Mouse (Mus musculus): ENCODE results near the gene Sos2. TPM values are rescaled to one million over a fixed set of nuclear protein-coding genes. Genes with fewer than 3 reads are reported as not detected.
"Not testable (repeated sequence)": the region's sequence is repeated elsewhere in the genome, so short reads cannot be mapped to it uniquely, and the experiment has no call there.

Sos2 gene
- total RNA-seq, 4 experiments from 2014 or later: 36.6 to 44.0 (median 41.1) TPM

DNA sequence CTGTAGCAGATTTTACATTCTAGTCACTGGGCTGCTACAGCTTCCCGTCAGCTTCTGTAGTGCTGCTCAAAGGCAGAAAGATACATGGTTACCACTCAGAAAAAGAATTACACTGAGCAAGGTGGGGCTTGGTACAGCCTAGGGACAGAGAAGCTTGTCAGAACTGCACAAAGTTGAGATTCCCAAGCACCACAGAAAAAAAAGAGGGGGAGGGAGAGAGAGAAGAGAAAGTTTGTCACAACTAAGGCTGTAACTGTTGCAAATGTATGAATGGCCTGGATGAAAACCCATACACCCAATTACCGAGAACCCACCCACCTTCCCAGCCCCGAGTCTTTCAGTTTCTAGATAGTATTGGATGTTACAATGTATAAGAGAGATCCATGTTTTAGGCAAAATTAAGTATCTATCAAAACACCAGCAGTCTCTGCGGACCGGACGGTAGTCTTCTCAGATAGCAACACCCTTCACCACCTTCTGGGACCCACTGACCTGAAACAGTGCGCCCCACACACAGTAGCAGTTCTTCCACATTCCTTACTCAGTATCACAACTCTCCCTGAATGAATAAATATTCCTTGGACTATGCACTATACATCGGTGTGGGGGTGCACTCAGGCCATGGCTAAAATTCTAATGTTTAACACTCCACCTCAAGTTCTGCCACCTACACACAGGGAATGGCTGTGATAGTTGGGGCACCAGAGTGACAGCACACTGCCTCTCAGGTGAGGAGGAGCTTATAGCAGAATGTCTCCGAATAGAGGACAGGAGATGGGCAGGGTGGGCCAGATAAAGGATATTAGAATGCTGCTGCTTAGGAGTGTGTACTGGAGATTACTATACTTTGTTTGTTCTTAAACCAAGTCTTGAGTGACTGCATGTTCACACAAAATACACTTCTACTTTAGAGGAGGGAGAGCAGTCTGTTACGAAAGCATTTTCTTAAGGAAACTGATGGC, 6.8 kb downstream of the Sos2 start:
- DNase-seq (ENCODE audit: low spot score): no peak

DNA sequence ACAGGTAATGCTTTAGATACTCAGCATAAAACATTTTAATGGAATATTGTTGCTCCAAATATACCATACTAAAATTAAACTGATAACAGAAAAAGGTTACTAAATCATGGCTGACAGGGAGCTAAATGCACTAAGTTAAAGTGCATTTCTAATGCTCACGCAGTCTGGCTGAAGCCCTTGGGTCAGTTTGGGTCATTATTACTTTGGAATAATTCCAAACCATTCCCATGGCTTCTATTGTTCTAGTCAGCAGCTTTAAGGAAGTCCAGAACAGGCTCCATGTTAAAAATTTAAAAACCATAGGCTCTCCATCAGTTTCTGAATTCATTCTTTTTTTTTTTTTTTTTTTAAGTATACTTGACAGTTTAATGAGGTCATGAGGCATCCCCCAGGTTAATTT, 7.5 kb downstream of the Sos2 start:
- peak; percentile 45 for DNase-seq (ENCODE audit: low spot score)

DNA sequence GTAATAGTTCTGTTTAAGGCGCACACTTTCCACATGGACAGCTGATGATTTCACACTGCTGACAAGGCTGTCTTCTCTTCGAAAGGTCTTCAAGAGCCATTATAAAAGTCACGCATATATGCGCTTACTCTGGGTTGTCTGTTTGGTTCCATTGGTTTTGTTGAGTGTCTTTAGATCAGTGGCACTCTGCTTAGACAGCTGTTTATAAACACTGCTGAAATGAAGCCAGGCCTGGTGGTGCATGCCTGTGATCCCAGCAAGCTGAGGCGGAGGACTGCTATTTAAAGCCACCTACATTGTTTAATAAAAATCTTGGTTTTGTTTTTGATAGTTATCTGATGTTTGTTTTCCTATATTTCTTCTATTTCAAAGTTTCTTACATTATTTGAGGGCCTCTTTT, 14.9 kb downstream of the Sos2 start:
- no peak for DNase-seq (ENCODE audit: low spot score)

DNA sequence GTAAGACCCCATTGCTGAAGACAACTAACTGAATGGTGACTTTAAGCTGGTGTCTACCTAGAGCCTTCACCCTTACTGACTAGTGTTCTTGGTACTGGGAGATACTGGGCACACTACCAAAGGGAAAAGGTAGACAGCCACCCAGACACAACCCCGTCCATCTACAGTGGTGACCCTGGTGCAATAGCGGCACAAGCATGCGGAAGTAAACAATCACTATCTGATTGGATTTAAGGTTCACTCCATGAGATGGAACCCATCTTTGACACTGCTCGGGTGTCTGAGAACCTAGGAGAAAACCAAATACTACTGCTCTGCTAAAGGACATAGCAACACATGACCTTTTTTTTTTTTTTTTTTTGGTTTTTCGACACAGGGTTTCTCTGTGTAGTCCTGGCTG, 20.0 kb downstream of the Sos2 start:
- no peak for DNase-seq (ENCODE audit: low spot score)

- not testable (repeated sequence) for DNase-seq (ENCODE audit: low spot score)
Measured at GRCm38 (mm10) chr12:69653973-69654372, 27.7 kb downstream of the Sos2 start.

DNA sequence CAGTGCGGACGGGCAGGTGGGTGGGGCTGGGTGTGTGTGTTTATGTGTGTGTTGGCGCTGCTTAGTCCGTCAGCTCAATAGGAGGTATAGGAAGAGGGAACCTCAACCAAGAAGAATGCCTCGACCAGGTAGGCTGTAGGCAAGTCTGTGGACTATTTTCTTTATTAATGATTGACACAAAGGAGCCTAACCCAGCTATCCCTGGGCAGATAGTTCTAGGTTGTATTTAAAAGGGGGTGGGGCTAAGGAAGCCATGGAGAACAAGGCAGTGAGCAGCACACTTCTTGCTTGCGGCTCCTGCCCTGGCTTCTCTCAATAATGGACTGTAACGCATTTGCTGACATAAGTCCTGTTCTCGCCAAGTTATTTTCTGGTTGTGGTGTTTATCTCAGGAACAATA, 32.1 kb downstream of the Sos2 start:
- DNase-seq (ENCODE audit: low spot score): no peak

DNA sequence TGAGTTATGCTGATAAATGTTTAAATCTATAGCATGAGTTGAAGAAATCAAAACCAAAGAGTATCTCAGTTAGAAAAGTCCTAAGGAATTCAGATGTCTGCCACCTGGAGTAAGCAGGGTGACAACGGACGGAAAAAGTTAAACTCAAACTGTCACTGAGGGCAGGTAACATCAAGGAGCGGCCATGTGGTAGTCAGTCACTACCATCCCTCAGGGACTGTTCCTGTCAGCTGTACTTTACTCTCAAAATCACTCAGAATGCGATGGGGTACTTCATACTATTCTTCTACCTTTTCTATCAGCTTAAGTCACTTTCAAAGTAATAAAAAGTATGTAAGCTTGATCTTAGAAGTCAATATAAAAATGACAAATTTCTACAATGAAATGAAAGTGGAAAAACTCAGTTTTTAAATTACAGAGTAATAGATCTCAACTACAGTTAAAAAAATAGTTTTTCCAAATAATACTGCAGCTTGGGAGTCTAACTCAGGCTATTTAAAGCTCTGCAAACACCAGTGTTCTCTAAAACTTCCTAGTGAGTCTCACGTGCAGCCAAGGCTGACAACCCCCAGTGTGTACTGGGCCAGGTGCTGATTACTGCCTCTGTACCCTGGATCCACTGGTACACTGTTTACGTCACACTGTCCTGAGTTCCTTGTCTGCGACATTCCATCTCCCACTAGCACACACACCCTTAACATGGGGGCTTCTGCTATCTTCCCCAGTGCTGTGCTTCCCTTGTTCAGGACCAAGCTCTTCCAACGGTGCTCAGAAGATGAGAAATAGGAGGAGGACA, 35.6 kb downstream of the Sos2 start:
- DNase-seq (ENCODE audit: low spot score): peak; percentile 14

DNA sequence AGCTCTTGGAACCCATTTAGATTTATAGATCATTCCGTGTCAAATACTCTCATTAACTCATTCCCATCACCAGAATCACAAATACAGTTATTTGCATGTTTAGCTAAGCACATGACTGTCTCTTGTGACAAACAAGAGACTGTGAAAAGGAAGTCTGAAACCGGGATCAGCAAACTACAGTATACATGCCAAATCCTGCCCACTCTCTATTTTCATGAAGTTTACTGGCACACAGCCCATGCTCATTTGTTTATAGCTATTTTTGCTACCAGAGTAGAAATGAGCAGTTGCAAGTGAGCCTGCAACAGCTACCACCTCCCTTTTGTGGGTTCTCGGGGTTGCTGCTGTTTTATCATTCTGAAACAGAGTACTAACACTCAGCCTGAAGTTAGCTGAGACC, 36.8 kb downstream of the Sos2 start:
- DNase-seq (ENCODE audit: low spot score): peak; percentile 45

GRCm38 (mm10) chr12:69642877-69643276, 38.8 kb downstream of the Sos2 start:
- no peak for DNase-seq (ENCODE audit: low spot score)

- DNase-seq (ENCODE audit: low spot score): no peak
Measured at GRCm38 (mm10) chr12:69634761-69635160, 46.9 kb downstream of the Sos2 start.

DNA sequence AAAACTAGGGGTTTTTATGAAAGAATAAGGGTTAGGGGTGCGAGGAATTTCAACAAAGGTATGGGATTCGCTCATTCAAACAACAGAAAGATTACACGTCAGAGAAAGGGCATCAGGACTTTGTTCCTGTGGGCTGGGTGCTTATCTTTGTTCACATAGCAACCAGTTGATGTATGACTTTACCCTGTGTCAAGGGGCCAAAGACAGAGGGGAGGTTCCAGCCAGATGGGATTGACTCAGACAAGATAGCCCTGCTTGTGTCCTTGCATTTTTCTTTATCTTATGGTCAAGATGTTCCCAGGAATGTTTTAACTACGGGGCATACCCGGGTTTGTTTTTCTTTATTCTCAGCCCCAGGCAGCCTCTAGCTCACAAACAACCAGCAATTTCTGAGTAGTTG, 63.1 kb downstream of the Sos2 start:
- not testable (repeated sequence) for DNase-seq (ENCODE audit: low spot score)

DNA sequence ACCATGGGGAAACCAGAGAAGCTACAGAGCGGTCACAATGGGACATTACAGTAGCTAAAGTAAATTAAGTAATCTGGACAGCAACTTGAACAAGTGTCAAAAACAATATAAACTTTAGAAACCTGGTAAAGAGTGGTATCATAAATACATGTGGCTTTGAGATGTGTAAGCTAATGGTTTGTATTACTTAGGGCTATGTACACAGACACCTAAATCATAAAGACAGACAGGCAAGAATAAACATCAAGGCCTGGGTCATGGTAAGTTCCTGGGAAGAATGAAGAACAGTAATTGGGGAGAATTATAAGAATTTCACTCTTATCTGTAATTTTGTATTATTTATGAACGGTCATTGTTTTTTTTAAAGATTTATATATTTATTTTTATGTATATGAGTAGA, 77.3 kb downstream of the Sos2 start:
- DNase-seq (ENCODE audit: low spot score): no peak

GRCm38 (mm10) chr12:69597446-69597845, 84.2 kb downstream of the Sos2 start:
- no peak for DNase-seq (ENCODE audit: low spot score)

GRCm38 (mm10) chr12:69593130-69593529, 88.5 kb downstream of the Sos2 start:
- no peak for DNase-seq (ENCODE audit: low spot score)

DNA sequence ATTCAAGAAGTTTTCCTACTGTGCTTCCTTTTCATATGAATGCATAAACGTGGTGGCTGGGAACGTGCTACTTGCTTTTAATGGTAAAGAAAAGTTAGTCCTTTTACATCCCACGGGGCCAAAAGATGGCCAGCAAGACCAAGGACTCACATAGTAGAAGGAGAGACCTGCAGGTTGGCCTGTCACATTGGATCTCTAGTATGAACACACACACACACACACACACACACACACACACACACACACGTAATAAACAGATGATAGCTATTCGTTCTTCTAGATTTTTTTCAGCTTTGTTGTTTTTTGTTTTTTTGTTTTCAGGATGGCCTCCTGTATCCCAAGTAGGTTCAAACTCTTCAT, 98.4 kb downstream of the Sos2 start:
- DNase-seq (ENCODE audit: low spot score): no peak

- DNase-seq (ENCODE audit: low spot score): peak; percentile 85
Measured at GRCm38 (mm10) chr12:69582613-69583269, 98.9 kb downstream of the Sos2 start, which contains the start of gene Vcpkmt. Vcpkmt (minus strand) TSS chr12:69583028.

GRCm38 (mm10) chr12:69582216-69582612, 99.4 kb downstream of the Sos2 start:
- no peak for DNase-seq (ENCODE audit: low spot score)

GRCm38 (mm10) chr12:69579623-69580022, 102.0 kb downstream of the Sos2 start:
- DNase-seq (ENCODE audit: low spot score): no peak

GRCm38 (mm10) chr12:69576120-69576627, 105.5 kb downstream of the Sos2 start:
- no peak for DNase-seq (ENCODE audit: low spot score)

DNA sequence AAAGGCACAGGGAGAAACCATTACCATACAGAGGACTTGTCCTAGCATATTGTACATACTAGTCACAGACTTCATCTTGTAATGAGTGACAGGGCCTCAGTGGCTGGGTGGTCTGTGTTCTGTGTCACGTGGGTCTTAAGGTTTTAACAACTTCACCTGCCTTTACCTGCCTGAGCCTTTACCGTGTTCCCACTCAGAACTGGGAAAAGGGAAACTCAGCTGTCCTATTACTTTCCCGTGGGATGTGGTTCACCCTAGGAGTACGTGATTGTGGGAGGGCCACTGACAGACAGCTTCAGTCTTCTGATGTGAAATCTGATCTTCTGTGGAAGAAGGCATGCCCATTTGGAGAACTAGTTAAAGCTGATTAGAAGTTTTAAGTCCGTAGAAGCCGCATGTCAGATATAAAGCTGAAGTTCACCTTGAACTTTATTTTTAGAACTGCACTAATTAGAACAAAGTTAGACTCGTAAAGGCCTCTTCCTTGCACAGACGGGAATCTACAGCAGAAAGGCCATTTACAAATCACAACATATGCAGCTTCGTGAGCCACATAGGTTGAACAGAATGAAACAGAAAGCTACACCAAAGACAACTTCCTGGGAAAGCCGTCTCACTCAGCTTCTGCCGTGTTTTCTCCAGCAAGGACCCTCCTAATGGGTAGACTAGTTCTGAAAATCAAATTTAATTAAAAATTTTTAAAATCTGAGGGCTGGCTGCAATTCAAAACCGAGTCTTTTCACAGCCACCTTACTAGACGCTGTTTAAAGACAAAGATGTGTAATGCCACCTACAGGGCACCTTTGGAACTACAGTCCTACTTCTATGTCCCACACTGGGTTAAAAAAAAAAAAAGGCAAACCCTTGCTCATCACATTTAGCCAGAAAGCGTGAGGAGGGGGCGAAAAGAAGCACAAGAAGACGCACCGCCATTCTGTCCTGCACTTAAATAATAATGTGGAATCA, 107.5 kb downstream of the Sos2 start:
- DNase-seq (ENCODE audit: low spot score): peak; percentile 88

DNA sequence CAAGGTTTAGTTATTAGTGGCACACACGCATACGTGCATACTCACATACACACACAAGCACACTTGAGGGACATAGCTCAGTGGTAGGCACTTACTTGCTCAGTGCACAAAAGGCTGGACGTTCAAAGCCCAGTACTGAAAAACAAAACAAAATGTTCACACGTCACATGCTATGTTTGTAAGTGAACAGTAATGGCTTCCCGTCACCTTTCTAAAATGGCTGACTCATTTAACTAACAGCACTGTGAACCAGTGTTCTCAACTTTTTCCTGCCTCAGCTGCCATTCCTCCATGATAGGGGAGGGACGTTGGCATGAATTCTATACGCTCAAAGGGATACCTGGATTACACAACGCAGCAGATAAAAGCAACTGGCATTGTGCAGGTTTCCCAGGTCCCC, 108.4 kb downstream of the Sos2 start:
- DNase-seq (ENCODE audit: low spot score): no peak
